Mouse (Mus musculus): ENCODE measurements around the gene Gm10309. TPM values are rescaled to one million over a fixed set of nuclear protein-coding genes. Genes with fewer than 3 reads are reported as not detected.

Gm10309 gene
- polyA plus RNA-seq (2012; rRNA removed): not detected in 2 replicates

DNA sequence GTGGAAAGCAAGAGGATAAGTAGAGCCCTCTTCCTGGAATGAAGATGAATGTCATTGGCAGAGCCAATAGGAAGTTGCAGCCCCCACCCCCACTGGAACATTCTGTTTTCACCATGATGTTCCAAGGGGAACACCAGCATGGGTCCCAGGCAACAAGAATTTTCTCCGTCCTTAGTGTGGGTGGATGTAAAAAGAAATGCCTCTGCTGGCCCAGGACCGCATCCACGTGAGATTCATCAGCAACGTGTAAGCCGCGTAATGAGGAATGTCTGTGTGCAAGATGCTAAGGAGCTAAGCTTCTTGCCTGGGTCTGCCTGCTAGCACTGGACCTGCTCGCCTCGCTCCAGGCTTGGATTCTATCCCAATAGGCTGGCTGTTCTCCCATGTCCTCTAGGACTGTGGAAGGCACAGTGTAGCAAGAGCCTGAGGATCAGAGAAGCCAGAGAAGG, at the start of gene Gm10309:
TSS of gene Gm10309 (minus strand) at position 50 of the 449 bp plus-strand sequence.

Other genes with a start within 250 kb of the Gm10309 start
- gene Epas1, start 248.5 kb upstream of the Gm10309 start, polyA plus RNA-seq (2012; rRNA removed): 2.5 and 3.1 TPM in 2 replicates

Measured in liver, embryonic 14 days (tissue).